Mouse (Mus musculus) stomach, embryonic 15.5 days (tissue): ENCODE measurements at regions not wholly inside any gene's neighbourhood (a gene's known extent, or its start where the extent isn't known, plus 50 kb on each side); places are given as distances from the start of the nearest gene placed in this dataset.

Experiments
- ATAC-seq: fragments of 200-750 bp; cut with Nextera tagmentation; 2 replicates; pipeline ENCODE4 v1.8.0; 2017; ENCODE audit warnings: low read depth, moderate number of reproducible peaks, moderate TSS enrichment; ENCODE audit not compliant: insufficient read depth, low FRiP score
- H3K27ac ChIP-seq: fragments of 300-500 bp; sonication (generic); 2 replicates; pipeline ENCODE4 v1.5.1; 2015; ENCODE audit warnings: mild to moderate bottlenecking, inconsistent platforms
- H3K27me3 ChIP-seq: fragments of 300-500 bp; sonication (generic); replicated peaks from 2 replicates; pipeline ENCODE4 v1.6.1; 2015; ENCODE audit warnings: inconsistent platforms
- H3K36me3 ChIP-seq: fragments of 300-500 bp; sonication (generic); 2 replicates; pipeline ENCODE4 v1.6.1; 2015; ENCODE audit warnings: inconsistent platforms
- H3K4me1 ChIP-seq: fragments of 300-500 bp; sonication (generic); 2 replicates; pipeline ENCODE4 v1.6.1; 2015; ENCODE audit warnings: inconsistent platforms
- H3K4me2 ChIP-seq: fragments of 300-500 bp; sonication (generic); 2 replicates; pipeline ENCODE4 v1.6.1; 2015; ENCODE audit warnings: mild to moderate bottlenecking, inconsistent platforms
- H3K4me3 ChIP-seq: fragments of 300-500 bp; sonication (generic); replicated peaks from 2 replicates; pipeline ENCODE4 v1.5.1; 2015; ENCODE audit warnings: inconsistent platforms
- H3K9ac ChIP-seq: fragments of 300-500 bp; sonication (generic); 2 replicates; pipeline ENCODE4 v1.6.1; 2015; ENCODE audit warnings: inconsistent platforms
- H3K9me3 ChIP-seq: fragments of 300-500 bp; sonication (generic); 2 replicates; pipeline ENCODE4 v1.6.1; 2016; ENCODE audit warnings: inconsistent platforms
- WGBS: fragments of 180-500 bp; shearing (Covaris S2); methylation state at CpG from one replicate; pipeline ENCODE4 v1.1.7; 2015; 5-methylcytosine and 5-hydroxymethylcytosine counted together

DNA sequence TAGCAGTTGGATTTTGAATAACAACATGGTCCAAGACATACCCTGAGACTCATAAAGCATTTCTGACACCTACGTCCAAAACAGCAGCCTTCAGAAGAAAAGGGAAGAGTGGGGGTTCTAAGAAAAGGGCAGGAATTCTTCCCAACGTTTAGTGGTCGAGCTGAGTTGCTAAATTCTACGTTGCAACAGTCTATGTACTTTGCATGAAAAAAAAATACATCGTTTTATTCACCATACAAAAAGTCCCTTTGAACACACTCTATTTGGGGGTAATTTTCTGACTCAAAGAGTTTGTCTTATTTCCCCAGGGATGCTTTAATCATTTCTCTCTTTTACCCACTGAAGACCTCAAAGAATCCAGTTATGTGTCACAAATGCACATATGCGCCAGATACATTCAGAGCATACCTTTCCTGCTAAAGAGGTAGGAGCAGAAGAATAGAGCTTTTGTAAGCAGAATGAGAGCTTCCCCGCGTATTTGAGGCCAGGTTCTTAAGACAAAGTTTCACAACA lies 89.3 kb downstream of the Mrpl39 start:
- Histone ChIP-seq H3K4me1 (no peaks in the 10 kb centered on the region), H3K27ac (no peak overlapping the region), H3K36me3 (no peaks in the 10 kb centered on the region), H3K9me3 (no peaks in the 10 kb centered on the region), H3K27me3 (no peaks in the 10 kb centered on the region), H3K9ac (no peak overlapping the region), H3K4me3 (no peak overlapping the region), H3K4me2 (no peak overlapping the region)
- 70% methylated on average over 8 of the region's 8 CpGs for WGBS
- ATAC-seq, result no peak

DNA sequence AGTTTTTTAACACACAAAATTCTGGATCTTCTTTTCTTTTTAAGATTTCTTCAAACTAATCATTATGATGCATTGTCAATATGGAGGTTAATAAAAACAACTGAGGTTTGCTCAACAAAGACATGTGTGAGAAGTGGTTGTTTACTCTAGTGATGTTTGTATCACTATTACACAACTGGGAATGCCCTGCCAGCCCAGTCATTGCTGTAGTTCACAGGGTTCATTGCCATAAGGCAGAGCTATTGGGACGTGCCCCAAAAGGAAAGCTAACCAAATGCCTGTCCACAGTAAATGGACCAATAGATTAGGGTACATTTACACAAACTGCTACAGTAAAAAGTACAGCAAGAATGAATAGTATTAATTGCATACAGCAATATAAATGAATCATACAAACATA lies 84.9 kb downstream of the Mrpl39 start:
- Histone ChIP-seq H3K4me3 (no peak overlapping the region), H3K4me1 (no peaks in the 10 kb centered on the region), H3K27ac (no peak overlapping the region), H3K9me3 (no peaks in the 10 kb centered on the region), H3K27me3 (no peaks in the 10 kb centered on the region), H3K36me3 (no peaks in the 10 kb centered on the region), H3K9ac (no peak overlapping the region), H3K4me2 (no peak overlapping the region)
- no peak for ATAC-seq
- WGBS, result 70% methylated on average over 1 of the region's 1 CpGs

DNA sequence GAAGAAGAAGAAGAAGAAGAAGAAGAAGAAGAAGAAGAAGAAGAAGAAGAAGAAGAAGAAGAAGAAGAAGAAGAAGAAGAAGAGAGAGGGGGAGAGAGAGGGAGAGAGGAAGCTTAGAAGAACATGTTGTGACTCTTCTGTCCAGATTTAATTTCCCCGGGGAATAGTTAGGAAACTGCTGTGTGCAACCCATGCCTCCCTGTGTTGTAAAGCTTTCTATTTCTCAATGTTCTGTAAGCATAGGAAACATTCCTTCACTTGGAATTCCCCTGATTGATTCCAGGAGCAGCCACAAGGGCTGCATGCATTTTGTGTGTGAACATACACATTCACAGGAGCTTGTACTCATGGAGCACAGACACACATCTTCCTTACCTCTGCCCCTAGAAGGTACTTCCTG lies 81.7 kb downstream of the Mrpl39 start:
- Histone ChIP-seq H3K27me3 (no peaks in the 10 kb centered on the region), H3K4me1 (no peaks in the 10 kb centered on the region), H3K9ac (no peak overlapping the region), H3K27ac (no peak overlapping the region), H3K4me2 (no peak overlapping the region), H3K9me3 (no peaks in the 10 kb centered on the region), H3K36me3 (no peaks in the 10 kb centered on the region), H3K4me3 (no peak overlapping the region)
- 96% methylated on average over 1 of the region's 1 CpGs for WGBS
- no peak for ATAC-seq

DNA sequence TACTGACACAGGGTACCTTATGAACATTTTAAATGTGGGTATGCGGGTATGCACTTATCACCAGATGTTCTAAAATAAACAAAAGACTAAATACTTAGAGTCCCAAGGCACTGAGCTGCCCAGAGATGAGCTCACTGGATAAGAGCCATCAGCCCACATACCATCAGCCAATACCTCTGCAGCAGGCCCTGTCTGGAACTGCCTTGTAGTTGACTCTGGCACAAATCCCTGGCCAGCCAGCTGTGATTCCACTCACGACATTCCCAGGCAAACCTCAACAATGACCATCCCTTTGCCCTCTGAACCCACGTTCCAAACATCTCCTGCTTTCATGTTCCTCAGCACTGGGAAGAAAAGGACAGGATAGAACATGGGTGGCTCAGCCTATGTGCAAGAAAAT lies 73.7 kb downstream of the Mrpl39 start:
- H3K36me3 ChIP-seq, result no peaks in the 10 kb centered on the region
- H3K27me3 ChIP-seq, result no peaks in the 10 kb centered on the region
- H3K4me2 ChIP-seq, result no peak overlapping the region
- no peak overlapping the region for H3K4me3 ChIP-seq
- 38% methylated on average over 3 of the region's 3 CpGs for WGBS
- no peaks in the 10 kb centered on the region for H3K9me3 ChIP-seq
- H3K27ac ChIP-seq, result no peak overlapping the region
- no peaks in the 10 kb centered on the region for H3K4me1 ChIP-seq
- H3K9ac ChIP-seq, result no peak overlapping the region
- no peak for ATAC-seq

DNA sequence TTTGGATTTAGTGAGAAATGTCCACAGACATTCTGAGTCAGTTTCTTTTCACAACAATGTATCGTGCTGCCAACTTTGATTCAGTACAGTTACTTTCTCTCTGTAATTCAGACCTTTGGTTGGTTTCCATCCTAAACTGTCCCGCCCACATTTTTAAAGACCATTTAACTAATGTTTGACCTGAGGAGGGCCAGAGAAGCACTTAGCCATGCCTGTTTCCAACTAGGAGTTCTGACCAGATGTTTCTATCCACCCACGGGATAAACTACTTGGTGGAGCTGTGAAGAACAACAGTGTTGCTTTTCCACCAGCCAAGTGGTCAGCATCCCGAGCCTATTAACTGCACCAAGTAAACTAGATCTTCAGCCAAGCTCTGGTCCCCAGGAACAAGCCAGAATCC lies 72.0 kb downstream of the Mrpl39 start:
- no peak for ATAC-seq
- Histone ChIP-seq H3K4me1 (no peaks in the 10 kb centered on the region), H3K4me2 (no peak overlapping the region), H3K4me3 (no peak overlapping the region), H3K9ac (no peak overlapping the region), H3K27ac (no peak overlapping the region), H3K27me3 (no peaks in the 10 kb centered on the region), H3K36me3 (no peaks in the 10 kb centered on the region), H3K9me3 (no peaks in the 10 kb centered on the region)
- WGBS, result 72% methylated on average over 4 of the region's 4 CpGs
